Mouse (Mus musculus) heart, adult 2 months (tissue): ENCODE measurements around the gene Rapgef2. TPM values are rescaled to one million over a fixed set of nuclear protein-coding genes. Genes with fewer than 3 reads are reported as not detected.

Experiments used
- DNase-seq, 2 experiments: peaks; one replicate each; pipeline ENCODE4 v3.0.0; 2021
- H3K27ac ChIP-seq: fragments of 200-600 bp; 2 replicates; pipeline ENCODE4 v1.8.1; 2022
- H3K27me3 ChIP-seq: fragments of 200-500 bp; 2 replicates; pipeline ENCODE4 v1.6.1; 2012; ENCODE audit warnings: mild to moderate bottlenecking, low read length, inconsistent platforms, mixed read lengths; ENCODE audit not compliant: control insufficient read depth, insufficient read depth
- H3K36me3 ChIP-seq: fragments of 200-500 bp; 2 replicates; pipeline ENCODE4 v1.6.1; 2012; ENCODE audit warnings: low read length, inconsistent platforms; ENCODE audit not compliant: control insufficient read depth, insufficient read depth
- H3K4me1 ChIP-seq: fragments of 200-500 bp; 2 replicates; pipeline ENCODE4 v1.6.1; 2011; ENCODE audit warnings: low read length; ENCODE audit not compliant: control insufficient read depth, insufficient read depth
- H3K4me3 ChIP-seq: fragments of 200-600 bp; 2 replicates; pipeline ENCODE4 v1.8.1; 2022
- H3K79me2 ChIP-seq: fragments of 200-500 bp; replicated peaks from 2 replicates; pipeline ENCODE4 v1.6.1; 2012; ENCODE audit warnings: mild to moderate bottlenecking, inconsistent platforms, low read length, moderate library complexity, mixed read lengths; ENCODE audit not compliant: control insufficient read depth, insufficient read depth
- H3K9ac ChIP-seq: fragments of 200-500 bp; 2 replicates; pipeline ENCODE4 v1.6.1; 2012; ENCODE audit warnings: low read depth, mild to moderate bottlenecking, control low read depth, inconsistent platforms, low read length, mixed read lengths
- CTCF ChIP-seq: fragments of 200-600 bp; IDR thresholded peaks from 2 replicates; pipeline ENCODE4 v1.8.1; 2022; ENCODE audit warnings: antibody characterized with exemption, mild to moderate bottlenecking, moderate library complexity
- EP300 ChIP-seq: fragments of 200-500 bp; IDR thresholded peaks from 2 replicates; pipeline ENCODE4 v1.6.1; 2011; ENCODE audit warnings: low read depth, low read length, control low read depth; ENCODE audit not compliant: insufficient read depth
- POLR2A ChIP-seq: fragments of 200-500 bp; IDR thresholded peaks from 2 replicates; pipeline ENCODE4 v1.6.1; 2011; ENCODE audit warnings: mild to moderate bottlenecking, low read depth, low read length, control low read depth; ENCODE audit not compliant: insufficient read depth
- WGBS: fragments of 180-500 bp; shearing (Covaris S2); methylation state at CpG from one replicate; pipeline ENCODE4 v1.1.7; 2018; 5-methylcytosine and 5-hydroxymethylcytosine counted together
- intact Hi-C: fragments of 180-260 bp; cut with DNase I; formaldehyde crosslinking; loops from one replicate; pipeline ENCODE4 v1.15.1; 2025
- polyA plus RNA-seq: library from polyadenylated mRNA; depleted of rRNA; stranded (reverse); fragments of >200 nt; gene quantifications from 2 replicates; pipeline ENCODE4 v1.2.3, GENCODE M21; 2012
- total RNA-seq, 2 experiments: library from RNA; stranded (reverse); gene quantifications; 2 replicates each; pipeline ENCODE4 v1.2.3; 2021

Rapgef2 gene
- total and polyA plus RNA-seq, 3 experiments, result 10.6 to 36.2 (median 31.7) TPM

GRCm38 (mm10) chr3:79203178-79203577 lies 83.1 kb downstream of the Rapgef2 start:
- WGBS, result 31% methylated on average over 3 of the region's 3 CpGs
- no peak overlapping the region for H3K9ac ChIP-seq
- peak overlapping the region; percentile 94 for H3K27ac ChIP-seq
- peak overlapping the region; percentile 25; the same call in 1 of the 2 replicates for H3K4me3 ChIP-seq
- peaks cover 27% of the 10 kb centered on the region for H3K4me1 ChIP-seq
- H3K36me3 ChIP-seq, result peaks cover 11% of the 10 kb centered on the region
- intact Hi-C loops, result loop anchor here (1.0 to 5.0 kb wide), 6 partner anchors 15 to 384 kb away; partner anchors contain the start of genes Fnip2 and Rapgef2
- DNase-seq, result peak; percentile 75 to 82
- H3K27me3 ChIP-seq, result no peaks in the 10 kb centered on the region
- TF ChIP-seq CTCF (no peak), POLR2A (peak; percentile 61), EP300 (peak; percentile 96)
- peaks cover 5% of the 10 kb centered on the region for H3K79me2 ChIP-seq

- peak overlapping the region; percentile 25; the same call in 1 of the 2 replicates for H3K4me3 ChIP-seq
- H3K9ac ChIP-seq, result peak overlapping the region; percentile 27
- intact Hi-C loops, result loop anchor here (1.0 to 5.0 kb wide), 6 partner anchors 16 to 384 kb away; partner anchors contain the start of genes Fnip2 and Rapgef2
- TF ChIP-seq CTCF, result peak; percentile 89
- peak; percentile 97 for TF ChIP-seq EP300
- TF ChIP-seq POLR2A, result no peak
- peak; percentile 74 to 75 for DNase-seq
- peaks cover 6% of the 10 kb centered on the region for H3K79me2 ChIP-seq
- no peaks in the 10 kb centered on the region for H3K27me3 ChIP-seq
- H3K4me1 ChIP-seq, result peaks cover 28% of the 10 kb centered on the region
- 27% methylated on average over 11 of the region's 11 CpGs for WGBS
- peaks cover 11% of the 10 kb centered on the region for H3K36me3 ChIP-seq
- peak overlapping the region; percentile 94 for H3K27ac ChIP-seq
Measured at GRCm38 (mm10) chr3:79202275-79203153, 83.8 kb downstream of the Rapgef2 start.

- Histone ChIP-seq H3K36me3 (peaks cover 28% of the 10 kb centered on the region), H3K4me1 (peaks cover 30% of the 10 kb centered on the region), H3K4me3 (peak overlapping the region; percentile 17; the same call in 1 of the 2 replicates), H3K79me2 (peaks cover 10% of the 10 kb centered on the region), H3K27ac (peak overlapping the region; percentile 26), H3K27me3 (no peaks in the 10 kb centered on the region), H3K9ac (no peak overlapping the region)
- peak; percentile 19 to 53 for DNase-seq
- TF ChIP-seq EP300 (peak; percentile 85), CTCF (peak; percentile 94), POLR2A (no peak)
- WGBS, result 44% methylated on average over 6 of the region's 6 CpGs
- intact Hi-C loops, result loop anchor here (1.0 to 5.0 kb wide), 5 partner anchors 55 to 239 kb away; no protein-coding TSS in a partner anchor
Measured at GRCm38 (mm10) chr3:79196708-79197437, 89.4 kb downstream of the Rapgef2 start.

DNA sequence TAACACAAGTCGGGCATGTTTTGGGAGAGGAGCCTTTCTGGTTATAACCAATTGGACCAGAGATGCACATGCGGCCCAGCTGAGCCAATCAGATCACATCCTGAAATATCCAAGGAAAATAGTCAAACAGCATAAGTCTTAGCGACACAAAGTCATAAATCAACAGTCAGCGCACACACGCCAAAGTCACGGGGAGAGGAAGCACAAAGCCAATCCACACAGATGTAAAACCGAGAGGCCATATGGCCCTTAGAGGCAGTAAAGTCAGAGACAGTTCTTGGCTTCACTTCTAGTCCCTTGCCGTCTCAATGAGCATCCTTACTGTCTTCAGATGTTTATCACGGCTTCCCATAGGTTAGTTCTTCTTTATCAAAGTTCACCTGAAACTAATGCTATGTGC lies 91.0 kb downstream of the Rapgef2 start:
- TF ChIP-seq EP300 (no peak), CTCF (no peak), POLR2A (no peak)
- intact Hi-C loops, result loop anchor here (5.0 kb wide), 4 partner anchors 53 to 158 kb away; no protein-coding TSS in a partner anchor
- Histone ChIP-seq H3K79me2 (peaks cover 11% of the 10 kb centered on the region), H3K27me3 (no peaks in the 10 kb centered on the region), H3K4me1 (peaks cover 34% of the 10 kb centered on the region), H3K36me3 (peaks cover 28% of the 10 kb centered on the region), H3K4me3 (no peak overlapping the region), H3K27ac (peak overlapping the region; percentile 82; the same call in 1 of the 2 replicates), H3K9ac (no peak overlapping the region)
- no peak for DNase-seq
- WGBS, result 90% methylated on average over 9 of the region's 9 CpGs

- peaks cover 31% of the 10 kb centered on the region for H3K4me1 ChIP-seq
- TF ChIP-seq CTCF, result no peak
- TF ChIP-seq POLR2A, result 0 out of 2 replicates have a peak, but pooled peaks have one; percentile 12
- 0 out of 2 replicates have a peak, but pooled peaks have one; percentile 16 for TF ChIP-seq EP300
- peak; percentile 49 to 64 for DNase-seq
- no peaks in the 10 kb centered on the region for H3K27me3 ChIP-seq
- peaks cover 32% of the 10 kb centered on the region for H3K36me3 ChIP-seq
- peaks cover 9% of the 10 kb centered on the region for H3K79me2 ChIP-seq
- intact Hi-C loops, result no loop called here
- no peak overlapping the region; the same call in 1 of the 2 replicates for H3K9ac ChIP-seq
- peak overlapping the region; percentile 82 for H3K27ac ChIP-seq
- no peak overlapping the region for H3K4me3 ChIP-seq
- WGBS, result 45% methylated on average over 8 of the region's 8 CpGs
Measured at GRCm38 (mm10) chr3:79194111-79194793, 92.1 kb downstream of the Rapgef2 start.
